Mouse (Mus musculus) cerebellum, postnatal 4 days (tissue): ENCODE measurements around the gene Ndufs2.

Experiments used
- DNase-seq, 2 experiments: peaks; one replicate each; pipeline ENCODE4 v3.0.0; 2022; ENCODE audit warnings: low spot score in 2 of 2, mixed read lengths in 1 of 2

Gene Ndufs2

DNA sequence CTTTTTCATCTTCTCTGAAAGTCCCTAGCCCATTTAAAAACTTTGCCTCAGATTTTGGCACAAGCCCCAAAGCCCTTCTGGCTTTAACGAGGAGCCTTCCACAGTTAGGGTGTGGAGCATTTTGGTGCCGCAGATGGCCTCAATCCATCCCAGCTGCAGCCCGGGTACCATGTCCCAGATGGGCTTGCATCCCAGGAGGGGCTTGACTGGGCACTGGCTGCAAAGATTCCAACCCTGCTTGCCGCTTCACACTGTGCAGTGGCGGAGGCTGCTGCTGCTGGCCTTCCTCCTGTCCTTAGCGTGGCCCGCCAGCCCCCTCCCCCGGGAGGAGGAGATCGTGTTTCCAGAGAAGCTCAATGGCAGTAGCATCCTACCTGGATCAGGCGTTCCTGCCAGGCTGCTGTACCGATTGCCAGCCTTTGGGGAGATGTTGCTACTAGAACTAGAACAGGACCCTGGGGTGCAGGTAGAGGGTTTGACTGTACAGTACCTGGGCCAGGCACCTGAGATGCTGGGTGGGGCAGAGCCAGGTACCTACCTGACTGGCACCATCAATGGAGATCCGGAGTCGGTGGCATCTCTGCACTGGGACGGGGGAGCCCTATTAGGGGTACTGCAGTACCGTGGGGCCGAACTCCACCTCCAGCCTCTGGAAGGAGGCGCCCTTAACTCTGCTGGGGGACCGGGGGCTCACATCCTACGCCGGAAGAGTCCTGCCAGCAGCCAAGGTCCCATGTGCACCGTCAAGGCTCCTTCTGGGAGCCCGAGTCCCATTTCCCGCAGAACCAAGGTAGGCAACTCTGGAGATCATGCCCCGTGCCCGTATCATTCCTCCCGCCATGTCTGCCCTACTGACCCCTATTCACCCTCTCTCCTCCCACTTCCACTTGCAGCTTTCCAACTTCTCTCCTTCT is at the start of gene Ndufs2:
Gene Ndufs2, minus strand, starts transcription at position 709 of the 914 bp plus-strand sequence.
- peak in 1 of 2 experiments; percentile 55 for DNase-seq

DNA sequence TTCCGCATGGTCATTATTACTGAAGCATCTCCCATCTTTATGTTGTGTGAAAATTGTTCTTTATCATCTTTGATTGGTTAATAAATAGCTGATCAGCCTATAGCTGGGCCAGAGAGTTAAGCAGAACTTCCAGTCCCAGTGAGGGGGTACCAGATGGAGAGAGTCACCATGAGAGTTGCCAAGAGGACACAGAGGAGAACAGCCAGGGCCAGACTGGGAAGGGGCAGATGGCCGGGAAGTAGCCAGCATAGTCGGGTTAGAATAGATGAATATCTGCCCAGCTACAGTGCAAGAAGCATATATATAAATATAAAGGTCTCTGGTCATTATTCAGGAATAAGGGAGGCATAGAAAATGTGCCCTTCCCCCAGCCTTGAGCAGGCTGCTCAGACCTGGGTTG is 47.0 kb upstream of the Ndufs2 start:
- DNase-seq, result no peak

- no peak for DNase-seq
Observed at GRCm38 (mm10) chr1:171295063-171295402, 43.8 kb upstream of the Ndufs2 start.

GRCm38 (mm10) chr1:171294298-171295062 is 43.3 kb upstream of the Ndufs2 start, which contains the start of gene Ufc1:
Gene Ufc1 (minus strand): TSS chr1:171295024.
- peak; percentile 53 to 79 for DNase-seq

- DNase-seq, result no peak
Observed at GRCm38 (mm10) chr1:171293906-171294297, 42.7 kb upstream of the Ndufs2 start.

- DNase-seq, result no peak
Observed at GRCm38 (mm10) chr1:171293351-171293750, 42.2 kb upstream of the Ndufs2 start.

GRCm38 (mm10) chr1:171288328-171288727 is 37.1 kb upstream of the Ndufs2 start:
- DNase-seq, result no peak

DNA sequence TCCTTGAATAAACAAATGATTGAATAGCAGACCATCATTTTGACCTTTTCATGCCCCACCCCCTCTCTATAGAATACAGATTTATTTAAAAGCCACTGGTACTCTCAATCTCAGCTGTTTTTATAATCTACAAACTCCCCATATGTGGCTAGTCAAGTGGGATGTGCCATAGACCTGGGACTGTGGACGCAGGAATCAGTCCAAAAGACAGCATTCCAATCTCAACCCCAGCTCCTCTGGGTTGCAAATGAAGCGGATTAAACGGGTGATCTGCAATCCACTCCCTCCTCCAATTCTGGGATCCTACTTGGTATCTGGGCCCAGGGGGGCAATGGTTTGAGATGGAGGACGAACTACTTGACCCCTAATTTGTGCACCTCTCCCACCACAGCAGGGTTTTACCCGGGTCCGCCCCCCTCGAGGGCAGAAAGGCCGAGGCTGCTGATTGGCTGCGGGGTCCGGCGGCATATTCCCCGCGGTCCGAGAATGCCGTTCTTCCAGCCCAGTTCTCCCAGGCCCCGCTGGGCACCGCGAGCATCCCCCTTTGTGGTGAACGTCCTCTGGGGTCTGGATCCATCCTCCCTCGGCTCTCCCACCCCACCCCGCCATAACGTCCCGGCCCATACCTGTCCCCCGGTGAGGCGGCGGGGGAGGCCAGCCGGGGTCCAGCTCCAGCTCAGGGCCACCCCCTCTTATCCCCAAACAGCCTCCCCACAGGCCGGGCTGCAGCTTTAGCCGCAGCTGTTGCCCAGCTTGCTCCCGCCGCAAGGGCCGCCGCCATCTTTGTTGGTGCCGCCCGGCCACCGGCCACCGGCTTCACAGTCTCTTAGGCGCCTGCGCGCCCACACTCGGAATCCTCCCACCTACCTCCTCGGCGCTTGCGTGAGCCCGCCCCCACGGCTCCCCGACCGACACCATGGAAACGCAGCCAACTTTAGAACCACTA is 36.2 kb upstream of the Ndufs2 start, which contains the start of gene Usp21:
Gene Usp21, minus strand, starts transcription at position 856 of the 946 bp plus-strand sequence.
- DNase-seq, result peak; percentile 93 to 94

GRCm38 (mm10) chr1:171286517-171286916 is 35.3 kb upstream of the Ndufs2 start:
- DNase-seq, result no peak

DNA sequence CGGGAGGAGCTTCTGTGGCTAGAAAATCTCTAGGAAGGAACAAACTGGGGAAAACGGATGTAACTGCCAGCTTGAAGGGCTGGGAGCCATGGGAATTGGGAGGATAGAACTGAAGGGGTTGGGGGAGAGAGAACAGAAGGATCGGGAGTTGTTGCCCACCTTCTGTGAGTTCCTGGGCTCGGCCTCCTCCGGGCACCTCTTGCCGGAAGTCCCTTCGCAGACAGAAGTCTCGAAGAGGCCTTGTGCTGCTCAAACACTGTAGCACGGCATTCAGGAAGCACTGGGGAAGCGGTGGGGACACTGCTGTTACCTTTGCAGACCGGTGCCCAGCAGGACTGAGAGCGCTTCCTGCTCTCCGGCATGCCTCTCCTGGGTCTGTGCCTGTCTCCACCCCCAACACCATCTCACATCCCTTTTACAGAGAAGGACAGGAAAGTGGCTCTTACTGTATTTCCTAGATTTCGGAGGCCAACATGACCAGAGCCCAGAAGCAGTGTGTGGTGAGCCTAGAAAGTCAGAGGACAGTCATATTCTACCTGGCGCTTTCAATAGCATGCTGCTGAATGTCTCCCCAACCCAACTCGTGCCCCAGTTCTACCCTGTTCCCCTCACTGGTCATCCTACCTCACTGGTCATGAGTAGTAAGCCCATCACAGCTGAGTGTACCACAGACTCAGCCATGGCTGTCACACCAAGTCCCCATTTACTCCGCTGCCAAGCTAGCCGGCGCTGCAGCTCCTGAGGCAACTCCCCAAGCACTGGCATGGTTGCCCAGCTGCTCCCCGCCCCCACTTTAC is 34.1 kb upstream of the Ndufs2 start:
- no peak for DNase-seq

DNA sequence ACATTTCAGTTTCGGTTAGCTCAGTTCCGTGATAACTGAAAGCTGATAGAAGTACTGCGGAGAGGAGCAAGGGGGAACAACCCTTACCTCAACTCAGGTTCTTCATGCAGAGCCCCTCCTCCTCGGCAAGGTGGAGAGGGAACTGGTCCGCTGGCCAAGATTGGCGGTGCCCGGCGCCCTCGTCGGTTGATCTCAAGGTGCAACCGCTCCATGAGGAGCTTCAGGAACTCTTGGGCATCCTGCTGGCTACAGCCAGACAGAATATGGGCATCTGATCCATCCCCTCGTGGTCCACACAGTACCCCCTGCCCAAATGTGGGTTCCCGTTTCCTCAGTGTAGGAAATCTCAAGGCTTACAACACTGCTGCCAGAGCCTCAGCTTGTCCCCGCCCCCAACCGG is 33.3 kb upstream of the Ndufs2 start:
- no peak for DNase-seq

DNA sequence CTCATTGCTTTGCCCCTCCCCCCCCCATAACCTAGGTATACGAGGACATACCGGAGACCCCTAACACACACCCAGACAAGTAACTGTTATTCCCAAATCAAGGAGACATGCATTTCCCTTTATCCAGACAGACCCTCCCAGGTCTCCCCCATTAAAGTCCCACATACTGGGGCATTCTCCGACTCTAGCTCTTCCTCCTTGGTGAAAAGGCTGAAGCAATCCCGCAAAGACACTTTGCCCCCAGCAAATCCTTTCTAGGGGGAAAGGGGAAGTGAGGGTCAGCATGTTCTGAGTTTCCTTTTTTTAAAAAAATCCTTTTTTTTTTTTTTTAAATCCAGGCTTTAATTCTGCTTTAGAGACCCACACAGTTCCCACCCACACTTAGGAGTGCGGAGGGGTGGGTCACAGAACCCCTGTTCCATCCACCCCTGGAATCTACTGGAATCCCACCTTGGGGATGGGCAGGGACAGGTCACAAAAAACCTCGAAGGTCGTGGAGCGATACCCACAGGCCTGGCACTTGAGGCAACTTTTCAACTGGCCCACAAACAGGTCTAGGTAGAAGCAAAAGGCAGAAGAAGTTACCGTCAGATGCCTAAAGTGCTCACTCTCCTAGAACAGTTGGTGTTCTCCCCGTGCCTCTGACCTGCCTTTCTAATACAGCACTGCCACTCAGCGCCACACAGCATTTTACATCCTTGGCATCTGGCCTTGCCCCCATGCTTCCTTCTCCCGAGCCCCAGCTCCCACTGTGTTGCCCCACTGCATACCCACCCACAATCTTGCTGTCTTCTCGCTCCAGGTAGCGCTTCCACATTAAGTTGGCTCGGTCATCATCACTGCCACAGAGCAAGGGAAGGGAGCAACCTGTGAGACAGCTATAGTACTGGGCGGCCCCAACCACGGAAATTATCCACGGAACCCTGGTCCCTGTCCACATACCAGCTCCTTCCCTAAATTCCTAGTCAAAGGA is 32.3 kb upstream of the Ndufs2 start:
- peak in 1 of 2 experiments; percentile 1 for DNase-seq

DNA sequence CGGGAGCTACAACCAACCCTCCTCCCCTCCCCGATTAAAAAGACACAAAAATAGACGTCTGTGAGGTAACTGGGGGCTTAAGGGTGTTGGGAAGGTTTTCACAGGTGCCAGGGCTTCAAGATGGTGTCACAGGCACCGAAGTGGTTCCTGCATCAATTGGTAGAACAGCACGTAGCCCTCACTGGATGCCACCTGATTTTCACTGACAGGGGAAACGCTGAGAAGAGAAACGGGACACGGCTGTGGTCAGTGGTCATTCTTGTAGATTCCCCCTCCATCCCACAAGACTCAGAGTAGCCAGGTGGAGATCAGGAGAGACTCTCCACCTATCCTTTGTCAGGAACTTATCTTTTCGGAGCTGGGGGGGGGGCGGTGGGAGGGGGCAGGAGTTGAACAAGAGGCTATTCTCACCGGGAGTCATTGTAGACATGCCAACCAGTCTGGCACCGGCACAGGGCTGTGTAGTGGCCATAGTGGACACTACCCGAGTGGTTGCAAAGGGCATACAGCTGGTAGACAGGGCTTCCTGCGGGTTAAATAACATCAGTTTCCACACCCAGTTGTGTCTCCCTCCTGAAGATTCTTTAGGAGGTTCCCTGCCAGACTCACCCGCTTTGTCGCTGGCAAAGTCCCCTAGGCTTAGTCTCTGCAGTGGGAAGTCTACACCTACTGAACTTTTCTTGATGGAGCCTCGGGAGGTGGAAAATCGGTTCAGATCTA is 31.1 kb upstream of the Ndufs2 start:
- DNase-seq, result peak in 1 of 2 experiments; percentile 10

DNA sequence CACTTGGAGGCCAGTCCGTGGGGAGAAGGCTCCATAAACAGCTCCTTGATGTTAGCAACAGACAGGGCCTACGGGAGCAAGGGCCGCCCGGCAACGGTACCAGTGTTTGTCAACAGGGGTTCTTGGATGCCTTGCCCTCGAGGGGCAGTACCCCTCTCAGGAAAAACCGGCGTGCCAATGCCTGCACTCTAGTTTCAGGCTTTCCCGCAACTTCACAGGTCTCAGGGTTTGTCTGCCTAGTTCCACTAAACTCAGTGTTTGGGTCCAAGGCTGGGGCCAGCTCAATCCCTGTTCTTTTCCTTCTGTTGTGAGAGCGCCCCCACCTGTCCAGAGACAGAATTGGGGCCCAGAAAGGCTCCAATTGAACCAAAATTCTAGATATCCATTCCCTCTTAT is 30.3 kb upstream of the Ndufs2 start:
- DNase-seq, result peak; percentile 61 to 78

DNA sequence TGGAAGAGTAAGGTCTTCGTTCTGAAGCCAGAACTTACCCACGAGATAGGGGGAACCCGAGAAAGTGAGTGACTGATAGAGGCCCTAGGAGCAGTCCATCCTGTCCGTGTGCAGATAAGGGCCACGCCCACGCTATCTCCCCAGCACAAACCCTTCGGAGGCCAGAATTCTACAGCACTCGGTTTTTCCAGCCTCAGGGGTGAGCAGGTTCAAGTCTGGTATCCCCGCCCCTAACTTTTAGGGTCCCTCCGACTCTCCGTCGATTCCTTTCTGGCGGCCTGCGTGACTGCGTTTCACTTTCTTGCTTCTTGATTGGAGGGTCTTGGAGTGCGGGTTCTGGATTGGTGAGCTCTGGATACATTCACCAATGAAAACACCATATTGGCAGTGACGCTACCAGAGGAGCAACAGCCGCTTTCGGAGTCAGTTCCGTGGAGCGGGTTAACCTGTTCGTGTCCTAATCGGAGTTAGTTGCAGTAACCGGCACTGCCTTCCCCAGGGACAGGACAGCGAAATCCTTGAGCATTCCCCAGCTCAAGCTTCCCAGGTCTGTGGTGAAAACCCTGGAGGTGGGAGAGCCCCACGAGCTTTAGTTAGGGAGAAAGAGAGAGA is 29.8 kb upstream of the Ndufs2 start, which contains the start of gene Ppox:
Gene Ppox, minus strand, starts transcription at position 271 of the 612 bp plus-strand sequence.
- DNase-seq, result peak; percentile 71 to 83

DNA sequence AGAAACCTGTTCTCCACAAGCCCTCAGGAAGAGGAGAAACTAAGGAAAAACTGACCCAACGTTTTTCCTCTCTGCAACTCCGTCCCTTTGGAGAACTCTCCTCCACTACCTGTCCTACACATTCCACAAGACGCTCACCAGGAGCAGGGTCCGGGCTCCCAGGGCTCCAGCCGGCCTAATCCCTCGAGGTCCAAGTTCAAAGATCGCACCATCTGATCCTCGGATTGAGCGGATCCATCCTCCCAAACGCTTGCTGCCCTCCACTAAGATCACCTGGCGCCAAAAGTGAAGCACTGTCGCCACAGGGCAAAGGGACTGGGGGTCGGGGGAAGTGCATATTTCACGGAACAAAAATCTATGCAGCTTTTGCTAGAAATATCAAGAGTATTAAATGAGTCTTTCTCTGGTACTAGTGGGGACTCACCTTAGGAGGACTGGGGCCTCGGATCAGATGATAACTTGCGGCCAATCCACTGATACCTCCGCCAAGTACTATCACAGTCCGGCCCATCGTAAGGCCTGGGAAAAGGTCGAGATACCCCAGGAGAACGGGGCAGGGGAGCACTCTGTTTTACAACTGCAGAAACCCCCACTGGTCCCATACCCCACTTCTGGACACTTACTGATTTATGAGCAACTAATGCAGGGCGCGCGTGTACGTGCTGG is 29.2 kb upstream of the Ndufs2 start:
- no peak for DNase-seq

DNA sequence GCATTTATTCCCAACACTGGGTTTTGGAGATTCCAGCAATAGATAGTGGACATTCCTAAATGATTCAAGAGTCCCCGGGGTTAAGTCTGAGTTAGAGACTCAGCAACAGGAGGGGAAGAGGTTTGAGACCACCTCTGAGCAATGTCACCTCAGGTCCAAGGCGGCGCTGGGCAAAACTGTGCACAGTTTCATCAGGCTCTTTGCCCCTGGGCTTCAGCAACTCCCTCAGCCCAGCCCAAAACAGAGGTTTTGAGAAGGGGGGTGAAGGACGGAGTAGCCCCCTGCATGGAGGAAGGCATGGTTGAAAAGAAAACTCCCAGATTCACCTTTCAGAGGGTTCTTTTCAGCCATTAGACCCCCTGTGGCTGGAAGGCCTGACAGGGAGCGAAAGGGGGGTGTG is 28.5 kb upstream of the Ndufs2 start:
- no peak for DNase-seq
